Mouse (Mus musculus) liver, adult 2 months (tissue): ENCODE results near the gene Dram1. TPM values are rescaled to one million over a fixed set of nuclear protein-coding genes. Genes with fewer than 3 reads are reported as not detected.

Experiments used
- DNase-seq: peaks from one replicate; pipeline ENCODE4 v3.0.0-alpha.2; 2011; ENCODE audit warnings: low read depth, low spot score; ENCODE audit errors: extremely low read depth
- H3K27ac ChIP-seq: fragments of 200-500 bp; replicated peaks from 2 replicates; pipeline ENCODE4 v1.5.1; 2012; ENCODE audit warnings: low read depth, mild to moderate bottlenecking, control low read depth, inconsistent platforms, low read length; ENCODE audit not compliant: insufficient read depth
- H3K27me3 ChIP-seq: fragments of 200-500 bp; 2 replicates; pipeline ENCODE4 v1.6.1; 2012; ENCODE audit warnings: mild to moderate bottlenecking, moderate library complexity, low read length, inconsistent platforms; ENCODE audit not compliant: control insufficient read depth, insufficient read depth
- H3K36me3 ChIP-seq: fragments of 200-500 bp; 2 replicates; pipeline ENCODE4 v1.6.1; 2012; ENCODE audit warnings: low read length, inconsistent platforms; ENCODE audit not compliant: control insufficient read depth, insufficient read depth
- H3K4me1 ChIP-seq: fragments of 200-500 bp; 2 replicates; pipeline ENCODE4 v1.6.1; 2011; ENCODE audit warnings: low read length; ENCODE audit not compliant: control insufficient read depth, insufficient read depth
- H3K4me3 ChIP-seq: fragments of 200-500 bp; 2 replicates; pipeline ENCODE4 v1.5.1; 2011; ENCODE audit warnings: low read depth, mild to moderate bottlenecking, control low read depth, low read length, moderate library complexity; ENCODE audit not compliant: insufficient read depth
- H3K79me2 ChIP-seq: fragments of 200-500 bp; 2 replicates; pipeline ENCODE4 v1.6.1; 2012; ENCODE audit warnings: inconsistent platforms, mild to moderate bottlenecking, low read length, moderate library complexity; ENCODE audit not compliant: control insufficient read depth, insufficient read depth
- H3K9ac ChIP-seq: fragments of 200-500 bp; 2 replicates; pipeline ENCODE4 v1.6.1; 2012; ENCODE audit warnings: low read depth, mild to moderate bottlenecking, control low read depth, inconsistent platforms, low read length
- CTCF ChIP-seq: fragments of 200-500 bp; IDR thresholded peaks from 2 replicates; pipeline ENCODE4 v1.5.1; 2011; ENCODE audit warnings: low read depth, low read length, control low read depth
- POLR2A ChIP-seq: fragments of 200-500 bp; IDR thresholded peaks from 2 replicates; pipeline ENCODE4 v1.6.1; 2011; ENCODE audit warnings: low read length, control low read depth; ENCODE audit not compliant: insufficient read depth; ENCODE audit errors: extremely low read depth
- WGBS: fragments of 180-500 bp; shearing (Covaris S2); methylation state at CpG from one replicate; pipeline ENCODE4 v1.1.7; 2018; 5-methylcytosine and 5-hydroxymethylcytosine counted together
- polyA plus RNA-seq: library from polyadenylated mRNA; depleted of rRNA; stranded (reverse); fragments of >200 nt; gene quantifications from 2 replicates; pipeline ENCODE4 v1.2.3, GENCODE M21; 2012
- total RNA-seq: library from RNA; depleted of rRNA; stranded (reverse); fragments of >200 nt; gene quantifications from 2 replicates; pipeline ENCODE4 v1.2.3, GENCODE M21; 2014

Gene Dram1
- total and polyA plus RNA-seq, 2 experiments: 0.46 to 0.60 TPM

DNA sequence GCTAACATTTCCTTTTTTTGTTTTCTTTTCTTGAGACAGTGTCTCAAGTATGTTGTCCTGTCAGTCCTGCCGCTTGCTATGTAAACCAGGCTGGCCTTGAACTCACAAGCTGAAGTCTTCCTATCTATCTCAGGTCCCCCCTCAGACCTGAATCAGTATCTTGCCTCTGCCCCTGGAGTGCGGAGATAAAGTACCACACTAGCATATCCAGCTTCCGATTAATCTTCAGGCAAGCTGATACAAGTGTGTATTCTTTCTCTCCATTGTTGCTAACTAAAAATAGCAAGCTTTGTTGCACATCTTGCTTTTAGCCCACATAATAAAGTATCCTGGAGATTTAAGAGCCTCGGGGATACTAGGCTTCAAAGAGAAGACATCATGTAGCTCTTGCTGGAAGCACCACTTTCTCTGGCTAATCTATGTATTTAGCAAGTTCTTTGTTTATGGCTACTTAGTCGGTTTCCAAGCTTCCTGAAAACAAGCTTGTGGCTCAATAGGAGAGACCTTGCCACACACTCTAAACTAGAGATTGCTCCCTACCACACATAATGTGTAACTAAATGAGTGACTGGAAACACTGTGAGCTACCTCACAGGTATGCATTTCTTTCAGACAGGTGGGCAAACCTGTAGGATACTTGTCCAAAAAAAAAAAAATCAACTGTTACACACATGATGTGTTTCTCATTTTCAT, 27.3 kb downstream of the Dram1 start:
- H3K9ac ChIP-seq: no peak overlapping the region
- H3K79me2 ChIP-seq: no peaks in the 10 kb centered on the region
- H3K4me1 ChIP-seq: peaks cover under 1% of the 10 kb centered on the region; the same call in 1 of the 2 replicates
- H3K27ac ChIP-seq: no peak overlapping the region
- no peaks in the 10 kb centered on the region for H3K27me3 ChIP-seq
- no peak for TF ChIP-seq CTCF
- no peak for TF ChIP-seq POLR2A
- DNase-seq: no peak
- 69% methylated on average over 5 of the region's 5 CpGs for WGBS
- H3K36me3 ChIP-seq: no peaks in the 10 kb centered on the region
- H3K4me3 ChIP-seq: no peak overlapping the region

DNA sequence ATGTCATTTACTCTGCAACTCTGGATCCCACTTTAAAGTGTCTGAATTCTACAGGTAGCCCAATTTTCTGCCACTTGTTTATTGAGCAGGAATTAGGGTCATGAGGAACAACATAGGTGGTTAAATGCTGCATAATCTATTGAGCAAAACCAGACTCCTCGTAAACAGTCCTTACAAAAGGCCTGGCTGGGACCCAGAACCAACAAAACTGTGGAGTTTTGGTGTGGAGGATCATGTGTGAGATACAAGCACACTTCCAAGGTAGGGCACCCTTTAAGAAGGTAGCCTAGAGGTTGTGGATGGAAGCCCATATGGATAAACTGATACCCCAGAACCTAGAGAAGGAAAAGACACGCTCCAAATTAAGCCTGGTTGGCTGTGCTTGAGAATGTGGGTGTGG, 28.2 kb downstream of the Dram1 start:
- TF ChIP-seq CTCF: no peak
- TF ChIP-seq POLR2A: no peak
- Histone ChIP-seq H3K4me1 (no peaks in the 10 kb centered on the region), H3K36me3 (no peaks in the 10 kb centered on the region), H3K4me3 (no peak overlapping the region), H3K9ac (no peak overlapping the region), H3K27ac (no peak overlapping the region), H3K27me3 (no peaks in the 10 kb centered on the region), H3K79me2 (no peaks in the 10 kb centered on the region)
- WGBS: 47% methylated on average over 2 of the region's 2 CpGs
- DNase-seq: no peak

- WGBS: 65% methylated on average over 8 of the region's 8 CpGs
- H3K9ac ChIP-seq: no peak overlapping the region
- TF ChIP-seq CTCF (no peak), POLR2A (no peak)
These were observed 29.1 kb downstream of the Dram1 start for GRCm38 (mm10) chr10:88349800-88350199.

GRCm38 (mm10) chr10:88346454-88347245, 32.2 kb downstream of the Dram1 start:
- H3K79me2 ChIP-seq: no peaks in the 10 kb centered on the region
- no peaks in the 10 kb centered on the region for H3K4me1 ChIP-seq
- no peaks in the 10 kb centered on the region for H3K36me3 ChIP-seq
- no peak overlapping the region for H3K9ac ChIP-seq
- WGBS: 79% methylated on average over 12 of the region's 12 CpGs
- no peaks in the 10 kb centered on the region for H3K27me3 ChIP-seq
- TF ChIP-seq CTCF (no peak), POLR2A (no peak)
- DNase-seq: no peak
- H3K27ac ChIP-seq: no peak overlapping the region
- H3K4me3 ChIP-seq: no peak overlapping the region

More at GRCm38 (mm10) chr10:88349800-88350199, 29.1 kb downstream of the Dram1 start:
- no peak for DNase-seq
- H3K27me3 ChIP-seq: no peaks in the 10 kb centered on the region
- no peak overlapping the region for H3K27ac ChIP-seq
- H3K4me3 ChIP-seq: no peak overlapping the region
- no peaks in the 10 kb centered on the region for H3K79me2 ChIP-seq
- H3K36me3 ChIP-seq: no peaks in the 10 kb centered on the region
- no peaks in the 10 kb centered on the region for H3K4me1 ChIP-seq

GRCm38 (mm10) chr10:88345899-88346401, 32.9 kb downstream of the Dram1 start:
- Histone ChIP-seq H3K27ac (no peak overlapping the region), H3K79me2 (no peaks in the 10 kb centered on the region), H3K27me3 (no peaks in the 10 kb centered on the region), H3K4me3 (no peak overlapping the region), H3K4me1 (no peaks in the 10 kb centered on the region), H3K36me3 (no peaks in the 10 kb centered on the region), H3K9ac (no peak overlapping the region)
- no peak for DNase-seq
- no peak for TF ChIP-seq POLR2A
- TF ChIP-seq CTCF: no peak
- WGBS: 67% methylated on average over 11 of the region's 11 CpGs
